Mouse (Mus musculus): ENCODE results near the gene Rps16. TPM values are rescaled to one million over a fixed set of nuclear protein-coding genes. Genes with fewer than 3 reads are reported as not detected.

Gene Rps16
- total RNA-seq (2021) = 100 to 1,000 TPM; 462 to 497 TPM
- long read RNA-seq, experiment 1, transcript Rps16-201 (5 exons, 1,109 nt) = major isoform, 154 of 157 reads
- long read RNA-seq, experiment 1, partial matches to known transcripts = 1 of 157 reads
- long read RNA-seq, experiment 1, other reads (novel, unspliced or antisense) = 1 of 157 reads
- long read RNA-seq, experiment 2, transcript Rps16-201 (5 exons, 1,109 nt) = major isoform, 139 of 142 reads
- long read RNA-seq, experiment 2, partial matches to known transcripts = 2 of 142 reads
- long read RNA-seq, experiment 2, other reads (novel, unspliced or antisense) = 1 of 142 reads

DNA sequence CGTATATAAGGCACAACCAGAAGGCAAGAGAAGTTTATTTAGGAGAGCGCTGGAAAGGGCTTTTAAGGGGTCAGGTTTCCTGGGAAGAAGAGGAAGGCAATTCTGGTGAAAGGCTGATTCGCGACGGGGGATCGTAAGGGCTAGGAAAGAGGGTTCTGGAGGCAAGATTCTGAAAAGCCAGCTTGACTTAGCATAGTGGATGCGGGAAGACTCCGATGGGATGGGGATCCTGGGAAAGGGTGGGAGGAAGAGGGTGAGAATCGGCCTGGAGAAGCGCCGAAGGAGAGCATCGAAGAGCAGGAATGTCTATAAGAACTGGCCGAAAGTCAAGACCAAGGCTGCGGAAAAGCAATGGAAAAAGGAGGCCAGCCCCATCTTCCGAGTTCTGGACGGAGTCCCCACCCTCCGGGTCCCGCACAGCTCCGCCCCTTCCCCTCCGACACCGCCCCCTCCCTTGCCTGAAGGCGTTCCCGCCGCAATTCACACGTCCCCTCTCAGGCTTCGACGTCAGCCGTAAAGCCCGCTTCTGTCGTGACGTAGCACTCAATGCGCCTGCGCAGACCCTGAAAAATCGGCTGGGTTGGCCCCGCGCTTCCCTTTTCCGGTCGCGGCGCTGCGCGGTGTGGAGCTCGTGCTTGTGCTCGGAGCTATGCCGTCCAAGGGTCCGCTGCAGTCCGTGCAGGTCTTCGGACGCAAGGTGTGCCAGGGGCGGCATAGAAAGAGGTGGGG is at the start of gene Rps16:
Gene Rps16 (plus strand): TSS at position 498 of the 729 bp plus-strand sequence.
- DNase-seq (ENCODE audit: low spot score in 2 of 2) = peak; percentile 98

DNA sequence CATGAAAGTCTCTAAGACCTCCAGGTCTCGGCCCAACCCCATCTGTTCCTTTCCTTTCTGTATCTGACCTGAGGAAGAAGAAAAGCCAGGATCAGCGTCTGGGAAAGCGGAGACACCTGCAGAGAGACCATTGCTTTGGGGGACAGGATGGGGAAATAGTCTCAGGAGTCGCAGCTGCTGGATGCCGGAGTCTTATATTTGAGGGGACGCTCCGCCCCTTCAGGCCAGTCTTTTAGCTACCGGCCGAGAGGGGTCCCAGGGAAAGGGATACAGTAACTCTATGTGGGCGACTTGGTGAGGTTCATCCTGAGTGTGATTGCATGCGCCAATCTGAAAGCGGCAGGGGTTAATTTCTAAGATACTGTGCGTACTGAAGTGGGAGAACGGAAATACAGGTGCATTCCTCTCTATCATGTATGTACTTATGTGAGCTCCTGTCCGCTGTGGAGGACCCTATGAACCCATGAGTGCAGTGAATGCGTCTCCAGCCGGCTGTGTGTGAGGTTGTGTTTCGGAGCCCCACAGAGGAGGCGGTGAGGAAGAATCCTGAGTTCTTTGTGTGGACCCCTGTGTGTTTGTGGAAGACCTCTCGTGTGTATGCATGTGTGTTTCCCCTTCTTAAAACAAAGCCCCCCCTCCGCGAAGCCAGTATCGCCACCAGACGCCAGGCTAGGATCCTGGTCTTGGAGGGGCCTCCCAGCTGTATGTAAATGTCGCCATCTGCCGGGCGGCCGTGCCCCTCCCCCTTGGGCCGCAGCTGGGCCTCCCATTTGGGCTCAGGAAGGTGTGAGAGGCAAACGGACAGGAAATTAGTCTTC is 48.6 kb upstream of the Rps16 start, which contains the start of gene Dll3:
Gene Dll3 (minus strand): TSS at position 623 of the 818 bp plus-strand sequence.
- DNase-seq (ENCODE audit: low spot score in 2 of 2) = peak in 1 of 2 experiments; percentile 28

DNA sequence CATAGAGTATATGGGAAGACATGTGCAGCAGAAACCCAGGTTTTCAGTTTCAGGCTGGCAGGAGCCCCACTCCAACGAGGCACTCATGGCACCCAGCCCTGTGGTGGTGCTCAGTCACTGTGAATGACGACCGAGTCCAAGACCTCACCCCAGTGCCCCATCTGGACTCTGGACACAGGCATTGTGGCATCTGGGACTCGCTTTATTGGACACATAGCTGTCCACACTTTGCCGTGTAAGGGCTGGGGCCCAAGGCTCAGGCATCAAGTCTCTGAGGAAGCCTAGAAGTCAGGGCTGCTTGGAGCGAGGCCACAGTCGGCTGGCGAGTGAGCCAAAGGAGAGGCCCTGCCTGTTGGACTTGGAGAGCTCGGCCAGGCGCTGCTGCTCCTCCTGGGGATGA is 44.8 kb upstream of the Rps16 start:
- no peak for DNase-seq (ENCODE audit: low spot score in 2 of 2)

DNA sequence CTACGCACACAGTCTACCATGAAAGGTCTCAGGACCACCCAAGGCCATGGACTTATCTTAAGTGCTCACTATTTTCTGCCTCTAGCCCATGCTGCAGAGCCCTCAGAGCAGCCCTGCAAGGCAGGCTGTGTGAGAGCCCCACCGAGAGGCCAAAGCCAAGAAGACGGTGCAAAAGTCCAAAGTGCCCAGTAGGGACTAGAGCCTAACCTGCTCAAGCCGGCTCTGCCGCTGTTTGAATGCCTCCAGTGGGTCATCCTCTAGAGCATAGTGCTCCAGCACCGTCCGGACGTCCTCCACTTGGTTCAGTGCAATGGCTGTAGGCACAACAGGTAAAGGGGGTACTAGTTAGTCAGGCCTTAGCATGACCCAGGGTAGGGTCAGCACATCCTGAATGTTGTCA is 44.2 kb upstream of the Rps16 start:
- no peak for DNase-seq (ENCODE audit: low spot score in 2 of 2)

DNA sequence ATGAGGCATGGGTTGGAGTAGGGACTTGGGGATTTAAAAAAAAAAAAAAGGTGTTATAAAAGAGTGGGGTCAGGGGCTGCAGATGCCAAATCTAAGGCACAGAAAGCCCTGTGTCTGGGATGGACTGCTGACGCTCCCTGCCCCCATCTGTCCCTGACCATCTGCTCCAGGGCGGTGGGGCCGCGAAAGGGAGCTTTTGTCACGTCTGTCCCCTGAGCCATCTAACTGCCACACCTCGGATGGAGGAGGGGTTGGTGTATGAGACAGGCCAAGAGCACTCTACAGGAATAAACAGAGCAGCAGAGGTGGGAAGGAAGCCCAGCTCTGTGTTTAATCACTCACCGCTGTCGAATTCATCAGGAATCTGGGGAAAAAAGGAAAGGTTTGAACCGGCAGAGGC is 40.7 kb upstream of the Rps16 start:
- DNase-seq (ENCODE audit: low spot score in 2 of 2) = no peak

DNA sequence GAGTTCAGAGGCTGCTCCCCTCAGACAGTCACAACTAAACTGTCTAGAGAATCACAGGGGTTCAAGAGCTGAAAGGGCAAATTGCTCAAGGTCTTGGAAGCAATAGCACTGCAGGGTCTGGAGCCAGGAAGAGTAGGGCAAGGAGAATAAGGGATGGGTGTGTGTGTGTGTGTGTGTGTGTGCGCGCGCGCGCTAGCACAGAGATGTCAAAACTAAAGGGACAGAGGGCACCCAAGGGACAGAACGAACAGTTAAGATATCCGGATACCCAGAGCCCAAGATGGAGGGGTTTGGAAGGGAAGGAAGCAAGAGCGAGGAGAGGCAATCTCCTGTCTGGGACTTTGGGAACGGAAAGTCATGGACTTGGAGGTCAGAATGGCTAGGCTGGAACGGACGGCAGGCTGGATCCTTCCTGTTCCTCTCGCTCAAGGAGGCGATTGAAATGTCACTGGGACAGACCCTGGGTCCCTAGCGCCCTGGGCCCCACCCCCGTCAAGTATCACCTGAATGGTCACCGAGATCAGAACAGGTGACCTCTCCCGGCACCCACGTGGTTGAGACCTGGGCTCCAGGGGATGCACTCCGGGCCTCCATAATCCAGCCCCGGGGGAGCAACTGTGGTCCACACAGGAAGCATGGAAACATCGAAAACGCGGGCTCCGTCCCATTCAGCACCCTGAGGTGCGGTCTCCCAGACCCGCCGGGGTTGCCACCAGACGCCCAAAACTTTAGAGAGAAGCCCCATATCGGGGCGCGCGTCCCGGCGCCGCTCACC is 39.1 kb upstream of the Rps16 start:
- no peak for DNase-seq (ENCODE audit: low spot score in 2 of 2)

DNA sequence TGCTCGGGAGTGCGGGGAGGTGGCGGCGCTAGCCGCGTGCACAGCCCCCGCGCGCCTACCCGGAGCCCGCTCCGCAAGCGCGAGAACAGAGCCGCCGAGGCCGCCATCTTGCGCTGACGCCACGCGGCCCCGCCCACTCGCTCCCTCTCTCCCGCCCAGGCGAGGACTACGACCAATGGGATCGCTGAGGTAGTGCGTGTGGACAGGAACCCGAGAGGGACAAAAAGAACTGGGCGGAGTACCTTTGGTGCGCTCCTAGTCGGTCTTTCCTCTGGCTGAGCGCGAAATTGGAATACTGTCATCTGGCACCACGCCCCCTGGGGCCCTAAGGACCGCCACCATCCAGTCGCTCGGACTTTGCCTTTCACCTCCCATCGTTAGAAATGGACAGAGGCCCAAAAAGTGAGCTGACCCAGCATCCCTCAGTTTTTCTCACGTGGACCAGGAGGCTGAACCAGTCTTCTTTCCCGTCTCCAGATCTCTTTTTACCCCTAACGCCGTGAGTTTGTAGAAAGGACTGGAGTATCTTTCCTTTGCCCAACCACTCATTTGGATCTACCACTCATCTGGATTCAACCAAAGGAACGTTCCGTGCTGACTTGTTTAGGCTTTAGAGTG is 38.4 kb upstream of the Rps16 start, which contains the start of gene Timm50:
Gene Timm50 (minus strand): TSS at position 147 of the 618 bp plus-strand sequence.
- peak; percentile 99 to 100 for DNase-seq (ENCODE audit: low spot score in 2 of 2)

DNA sequence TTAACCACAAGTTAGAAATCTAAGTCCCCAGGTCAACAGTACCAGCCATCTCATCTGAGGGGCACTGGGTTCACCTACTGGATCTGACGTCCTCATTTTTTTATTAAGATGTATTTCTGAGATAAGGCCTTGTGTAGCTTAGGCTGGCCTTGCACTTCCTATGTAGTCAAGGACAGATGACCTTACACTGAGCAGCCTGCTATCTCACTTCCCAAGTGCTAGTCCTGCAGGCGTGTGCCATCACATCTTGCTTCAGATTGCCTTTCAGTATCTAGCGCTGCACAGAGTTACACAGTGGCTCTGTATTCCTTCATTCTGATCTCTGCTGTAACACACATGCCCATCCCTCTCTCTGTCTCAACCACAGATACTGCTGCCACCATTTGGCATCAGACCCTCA is 32.4 kb upstream of the Rps16 start:
- no peak for DNase-seq (ENCODE audit: low spot score in 2 of 2)

DNA sequence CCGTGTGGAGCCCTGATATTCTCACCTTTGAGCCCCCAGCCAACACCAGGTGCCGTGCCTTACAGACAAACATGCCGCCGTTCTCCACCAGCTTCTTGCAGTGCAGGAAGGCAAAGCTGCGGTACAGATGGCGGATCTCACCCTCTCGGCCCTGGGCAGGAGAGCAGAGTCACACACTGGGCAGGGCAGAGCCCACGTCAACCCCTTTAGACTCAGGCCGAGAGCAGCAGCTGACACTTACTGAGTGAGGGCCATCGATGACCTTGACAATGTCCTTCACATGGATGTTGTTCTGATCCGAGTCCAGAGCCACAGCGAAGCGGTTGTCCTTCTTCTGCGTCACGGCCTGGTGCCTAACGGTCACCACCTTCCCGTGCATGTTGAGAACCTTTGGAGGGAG is 31.7 kb upstream of the Rps16 start:
- DNase-seq (ENCODE audit: low spot score in 2 of 2) = no peak

DNA sequence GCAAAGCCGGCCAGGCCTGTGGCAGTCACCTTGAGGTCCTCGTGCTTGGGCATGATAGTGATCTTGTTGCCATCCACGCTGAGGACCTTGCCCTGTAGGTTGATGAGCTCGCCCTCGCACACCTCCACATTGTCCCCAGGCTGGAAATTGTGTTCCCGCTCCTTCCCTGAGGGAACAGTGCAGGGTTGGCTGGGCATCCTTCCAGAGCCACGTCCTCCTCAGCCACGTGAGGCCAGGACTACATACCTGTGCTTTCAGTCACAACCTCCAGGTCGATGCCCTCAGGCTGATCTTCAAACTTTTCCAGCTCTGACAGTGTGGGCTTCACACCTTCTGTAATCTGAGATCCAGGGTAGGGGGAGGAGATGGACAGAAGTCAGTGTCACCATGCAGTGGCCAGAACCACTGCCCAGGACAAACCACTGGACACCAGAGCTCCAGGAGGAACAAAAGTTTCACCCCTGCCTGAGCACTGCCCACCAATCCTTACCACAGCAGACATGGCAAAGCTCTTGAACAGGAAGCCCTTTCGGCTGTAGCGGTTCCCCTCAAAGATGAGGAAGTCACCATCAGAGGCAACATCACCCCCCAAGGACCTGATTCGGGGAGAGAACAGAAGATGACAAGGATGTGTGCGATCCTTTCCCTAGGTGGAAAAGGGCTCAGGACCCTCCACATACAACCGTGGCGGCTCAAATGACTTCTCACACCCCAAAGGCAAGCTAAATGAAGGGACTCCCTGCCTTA is 28.3 kb upstream of the Rps16 start:
- DNase-seq (ENCODE audit: low spot score in 2 of 2) = no peak

DNA sequence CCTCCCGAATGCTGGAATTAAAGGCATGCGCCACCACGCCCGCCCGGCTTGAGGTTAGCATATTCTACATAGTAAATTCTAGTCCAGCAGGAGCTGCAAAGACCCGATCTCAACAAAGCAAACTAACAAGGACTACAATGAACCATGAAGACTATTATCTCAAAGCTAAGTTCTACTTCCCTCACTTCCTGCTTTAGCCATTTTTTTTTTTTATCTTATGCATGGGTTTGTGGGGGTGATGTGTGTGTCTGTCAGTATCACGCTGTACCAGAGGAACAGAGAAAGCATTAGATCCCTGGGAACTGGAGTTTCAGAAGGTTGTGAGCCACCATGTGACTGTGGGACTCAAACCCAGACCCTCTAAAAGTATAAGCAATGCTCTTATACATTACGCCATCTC is 25.2 kb upstream of the Rps16 start:
- DNase-seq (ENCODE audit: low spot score in 2 of 2) = no peak

DNA sequence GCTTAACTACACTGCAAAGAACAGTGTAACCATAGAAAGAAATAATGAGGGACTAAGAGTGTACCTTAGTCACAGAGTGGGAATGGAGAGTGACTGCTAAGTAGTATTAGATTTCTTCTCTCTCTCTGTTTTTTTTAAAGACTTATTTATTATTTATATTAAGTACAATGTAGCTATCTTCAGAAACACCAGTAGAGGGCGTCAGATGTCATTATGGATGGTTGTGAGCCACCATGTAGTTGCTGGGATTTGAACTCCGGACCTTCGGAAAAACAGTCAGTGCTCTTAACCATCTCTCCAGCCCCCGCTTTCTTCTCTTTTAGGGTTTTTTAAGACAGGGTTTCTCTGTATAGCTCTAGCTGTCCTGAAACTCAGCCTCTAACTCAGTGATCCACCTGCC is 24.0 kb upstream of the Rps16 start:
- DNase-seq (ENCODE audit: low spot score in 2 of 2) = no peak

DNA sequence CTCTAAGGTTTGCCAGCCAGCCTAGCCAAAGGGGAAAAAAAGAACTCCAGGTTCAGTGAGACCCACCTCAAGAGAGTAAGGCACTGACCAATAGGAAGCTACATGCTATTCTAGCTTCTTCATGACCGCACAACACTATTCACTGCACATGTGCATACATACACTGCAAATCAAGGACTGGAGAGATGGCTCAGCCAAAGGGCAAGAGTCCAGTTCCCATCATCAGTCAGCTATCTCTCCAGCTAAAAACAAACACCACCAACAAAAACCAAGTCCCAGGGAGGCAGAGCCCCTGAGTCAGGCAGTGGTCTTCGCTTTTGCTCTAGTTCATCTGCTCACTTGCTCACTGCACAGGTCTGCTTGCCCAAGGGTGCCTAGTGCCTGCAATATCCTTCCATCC is 22.2 kb upstream of the Rps16 start:
- no peak for DNase-seq (ENCODE audit: low spot score in 2 of 2)

DNA sequence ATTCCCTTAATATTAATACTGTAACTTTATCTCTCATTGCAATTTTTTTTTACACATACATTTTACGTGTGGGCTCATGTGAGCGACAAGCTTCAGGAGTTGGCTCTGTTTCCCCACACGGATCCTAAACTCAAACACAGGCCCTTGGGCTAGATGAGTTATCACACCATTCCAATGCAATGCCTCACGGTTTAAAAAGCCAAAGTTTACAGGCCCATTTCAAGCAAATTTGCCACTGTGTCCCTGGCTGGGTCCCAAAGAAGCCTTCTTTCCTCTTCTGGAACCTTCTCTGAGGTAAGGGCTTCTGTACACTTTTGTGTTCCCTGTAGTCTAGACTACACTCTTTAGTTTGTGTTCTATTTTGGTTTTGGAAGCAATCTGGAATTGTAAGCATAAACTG is 15.9 kb upstream of the Rps16 start:
- DNase-seq (ENCODE audit: low spot score in 2 of 2) = no peak

DNA sequence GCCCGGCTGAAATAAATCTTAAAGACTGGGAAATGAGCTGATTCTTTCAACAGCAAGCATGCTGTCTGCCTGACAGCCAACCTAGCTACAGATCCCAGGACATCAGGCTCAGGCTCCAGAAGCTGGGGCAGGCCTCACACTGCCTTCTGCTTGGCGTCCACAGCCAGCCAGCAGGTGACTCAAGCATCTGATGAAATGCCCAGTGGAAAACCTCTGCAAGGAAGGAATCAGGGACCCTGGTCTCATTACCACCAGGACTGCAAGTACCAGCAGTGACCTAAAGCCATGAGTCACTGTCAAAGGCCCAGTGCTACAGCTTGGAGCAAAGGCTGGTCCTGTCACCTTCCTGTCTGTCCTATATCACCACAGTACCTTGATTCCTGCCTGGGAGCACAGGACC is 15.0 kb upstream of the Rps16 start:
- DNase-seq (ENCODE audit: low spot score in 2 of 2) = no peak

DNA sequence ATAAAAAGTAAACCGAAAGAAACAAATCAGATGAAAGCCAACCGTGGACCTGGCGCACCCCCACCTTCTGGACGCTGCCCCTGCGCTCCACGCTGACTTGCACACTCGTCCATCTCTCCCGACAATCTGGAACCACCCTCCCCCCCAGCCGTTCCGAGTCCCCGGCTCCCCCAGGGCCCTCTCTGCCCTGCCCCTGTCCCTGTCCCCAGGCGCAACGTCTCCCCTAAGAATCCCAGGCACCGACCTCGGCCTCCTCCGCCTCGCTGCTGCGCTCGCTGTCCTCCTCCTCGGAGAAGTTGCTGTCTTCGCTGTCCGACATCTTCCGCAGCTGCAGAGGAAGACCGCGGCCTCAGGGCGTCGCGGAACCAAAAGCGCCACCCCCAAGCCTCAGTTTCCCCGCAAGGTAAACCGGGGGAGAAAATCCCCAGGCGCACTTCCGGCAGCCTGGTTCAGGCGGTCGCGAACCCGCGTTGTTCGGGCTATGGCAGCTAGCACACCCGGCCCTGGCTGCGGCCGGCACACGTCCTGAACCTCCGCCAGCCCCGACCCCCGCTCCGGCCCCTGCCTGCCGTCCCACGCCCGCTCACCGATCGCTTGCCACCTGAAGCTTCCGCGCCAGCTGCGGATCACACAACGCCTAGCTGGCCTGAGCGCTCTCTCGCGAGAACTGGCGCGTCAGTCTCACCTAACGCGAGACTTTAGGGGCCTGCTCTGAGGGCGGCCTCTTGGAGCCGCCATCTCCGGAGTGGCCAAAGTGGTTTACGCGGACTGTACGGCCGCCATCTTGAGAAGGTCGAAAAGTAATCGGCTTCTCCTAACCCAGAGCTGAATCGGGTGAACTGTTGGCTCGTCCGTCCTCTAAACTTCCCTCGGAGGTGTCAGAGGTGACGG is 12.1 kb upstream of the Rps16 start, which contains the start of gene Supt5:
Gene Supt5 (minus strand): TSS at position 639 of the 891 bp plus-strand sequence.
- DNase-seq (ENCODE audit: low spot score in 2 of 2) = peak; percentile 96 to 97

DNA sequence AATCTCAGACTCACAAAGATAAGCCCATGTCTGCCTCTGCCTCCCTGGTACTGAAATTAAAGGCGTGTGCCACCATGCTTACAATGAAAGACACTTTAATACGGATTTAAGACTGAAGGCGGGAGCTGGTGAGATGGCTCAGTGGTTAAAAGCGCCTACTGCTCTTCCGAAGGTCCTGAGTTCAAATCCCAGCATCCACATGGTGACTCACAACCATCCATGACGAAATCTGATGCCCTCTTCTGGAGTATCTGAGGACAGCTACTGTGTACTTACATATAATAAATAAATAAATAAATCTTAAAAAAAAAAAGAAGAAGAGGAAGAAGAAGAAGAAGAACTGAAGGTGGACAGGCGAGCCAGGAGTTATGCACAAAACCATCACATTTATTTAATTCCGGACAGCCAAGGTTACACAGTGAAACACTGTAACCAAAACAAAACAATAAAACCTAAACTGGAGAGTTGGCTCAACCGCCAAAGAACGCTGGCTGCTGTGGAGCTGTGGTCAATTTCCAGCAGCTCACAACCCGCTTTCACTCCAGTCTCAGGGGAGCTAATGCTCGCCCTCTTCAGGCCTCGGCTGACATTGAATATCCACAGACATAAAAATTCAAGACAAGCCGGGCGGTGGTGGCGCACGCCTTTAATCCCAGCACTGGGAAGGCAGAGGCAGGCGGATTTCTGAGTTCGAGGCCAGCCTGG is 11.1 kb upstream of the Rps16 start:
- no peak for DNase-seq (ENCODE audit: low spot score in 2 of 2)

DNA sequence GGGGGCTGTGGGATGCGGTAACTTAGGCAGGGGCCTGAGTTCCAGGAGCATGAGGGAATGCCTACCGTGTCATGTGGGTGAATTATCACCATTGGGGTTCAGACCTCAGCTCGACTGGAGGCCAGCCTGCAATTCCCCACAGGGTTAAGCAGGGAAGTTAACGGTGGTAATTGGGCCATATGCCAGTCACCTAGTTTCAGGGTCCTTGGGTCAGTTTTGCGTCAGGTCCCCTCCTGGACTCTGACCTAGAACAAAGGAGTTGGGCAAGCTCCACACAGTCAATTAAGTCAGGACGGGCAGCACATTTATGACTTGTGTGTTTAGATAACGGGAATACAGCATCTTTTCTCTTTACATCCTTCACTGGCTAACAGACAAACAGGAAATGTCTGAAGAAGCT is 9.1 kb upstream of the Rps16 start:
- DNase-seq (ENCODE audit: low spot score in 2 of 2) = no peak

Data from left cerebral cortex, adult 18-20 months (tissue).